In genomic region chr9:27106081-27106480, GRCm38 (mm10) we compare ENCODE assay signal across 8 mouse cellular contexts. TPM values are rescaled to one million over a fixed set of nuclear protein-coding genes. Genes with fewer than 3 reads are reported as not detected.
A peak's percentile ranks its signal among the peaks of the same experiment; 100 is the strongest.
DNase-seq lines count a peak whose midpoint lies in the region; ATAC-seq lines count a peak whose summit lies in the region.

No protein-coding gene starts in this region.

- H3K36me3 ChIP-seq in kidney, embryonic 14.5 days (ENCODE audit: control insufficient read depth, insufficient read depth, low read length) = peaks cover 35% of the 10 kb centered on the region
- H3K36me3 ChIP-seq in forebrain, embryonic 15.5 days = peaks cover 32% of the 10 kb centered on the region

- no peaks in the 10 kb centered on the region for H3K27me3 ChIP-seq in kidney, embryonic 14.5 days (ENCODE audit: control insufficient read depth, insufficient read depth, low read length)
- no peaks in the 10 kb centered on the region for H3K27me3 ChIP-seq in forebrain, embryonic 15.5 days

- WGBS in kidney, embryonic 14.5 days = 60% methylated on average over 1 of the region's 1 CpGs
- 19% methylated on average over 1 of the region's 1 CpGs for WGBS in forebrain, embryonic 15.5 days

- no peak overlapping the region for H3K4me2 ChIP-seq in kidney, embryonic 14.5 days (replicated peaks; ENCODE audit: low read depth, low read length)
- no peak overlapping the region for H3K4me2 ChIP-seq in forebrain, embryonic 15.5 days (replicated peaks)

- no peak overlapping the region for H3K9ac ChIP-seq in kidney, embryonic 14.5 days (ENCODE audit: low read depth, low read length)
- H3K9ac ChIP-seq in forebrain, embryonic 15.5 days (replicated peaks) = no peak overlapping the region

- 0 out of 2 replicates have a peak, but pooled peaks cover 2% of the 10 kb centered on the region for H3K4me1 ChIP-seq in kidney, embryonic 14.5 days (ENCODE audit: control insufficient read depth, insufficient read depth, low read length)
- H3K4me1 ChIP-seq in forebrain, embryonic 15.5 days = peaks cover 21% of the 10 kb centered on the region

- DNase-seq in kidney, adult 18-20 months = peak; percentile 47
- peak; percentile 32 for DNase-seq in ES-CJ7 (ENCODE audit: low read depth, low spot score)
- DNase-seq in brain, embryonic 18.5 days (ENCODE audit: low read depth, low spot score) = peak; percentile 40
- DNase-seq in layer of hippocampus, adult 9-10 months (ENCODE audit: low spot score) = peak; percentile 74
- peak; percentile 43 for DNase-seq in naive thymus-derived CD4-positive, alpha-beta T cell, adult 2 months (ENCODE audit: low read depth)
- DNase-seq in spleen, postnatal 36 days (ENCODE audit: low spot score in 2 of 2) = no peak

- no peaks in the 10 kb centered on the region for H3K9me3 ChIP-seq in kidney, embryonic 14.5 days (ENCODE audit: control insufficient read depth, low read length)
- no peaks in the 10 kb centered on the region for H3K9me3 ChIP-seq in forebrain, embryonic 15.5 days

- no peak overlapping the region for H3K27ac ChIP-seq in kidney, embryonic 14.5 days (ENCODE audit: low read depth, low read length)
- H3K27ac ChIP-seq in forebrain, embryonic 15.5 days (replicated peaks) = no peak overlapping the region

- ATAC-seq in kidney, embryonic 14.5 days (ENCODE audit: low FRiP score, low TSS enrichment) = no peak
- ATAC-seq in forebrain, embryonic 15.5 days (replicated peaks) = peak; percentile 20

- H3K4me3 ChIP-seq in kidney, embryonic 14.5 days (ENCODE audit: low read length) = no peak overlapping the region
- H3K4me3 ChIP-seq in forebrain, embryonic 15.5 days = no peak overlapping the region

RNA-seq across cellular contexts. Expression of gene Jam3, which starts 49.1 kb away (rescaled TPM):
- 75.1 and 78.3 TPM in 2 replicates for polyA plus RNA-seq in kidney, embryonic 14.5 days (2014; fragmentation: Nextera tagmentation; extraction: Ambion mirVana)
- 67.3 and 67.9 TPM in 2 replicates for polyA plus RNA-seq in forebrain, embryonic 15.5 days (2015; fragmentation: Nextera tagmentation; extraction: Ambion mirVana)

Comparison
In these comparisons a context has a peak if more than half of its experiments do, and no peak if none do; other contexts are left out.
1. DNase-seq: peak in kidney, adult 18-20 months (single experiment), ES-CJ7 (single experiment), brain, embryonic 18.5 days (single experiment), layer of hippocampus, adult 9-10 months (single experiment) and naive thymus-derived CD4-positive, alpha-beta T cell, adult 2 months (single experiment); none in spleen, postnatal 36 days (0 of 2).